Mouse (Mus musculus): ENCODE results near the gene Arhgef12. TPM values are rescaled to one million over a fixed set of nuclear protein-coding genes. Genes with fewer than 3 reads are reported as not detected.

Arhgef12 gene
- polyA plus RNA-seq, 1 experiment from 2014 or later = 11.5 TPM

GRCm38 (mm10) chr9:43106426-43107186 is 433 bp downstream of the Arhgef12 start:
- H3K4me1 ChIP-seq (ENCODE audit: control insufficient read depth, insufficient read depth, low read length) = peaks cover 8% of the 10 kb centered on the region; the same call in 1 of the 2 replicates
- 24% methylated on average over 22 of the region's 22 CpGs for WGBS
- H3K9ac ChIP-seq (ENCODE audit: low read length) = peak overlapping the region; percentile 97
- H3K4me2 ChIP-seq (ENCODE audit: low read depth, severe bottlenecking) = peak overlapping the region; percentile 80
- no peaks in the 10 kb centered on the region; the same call in 1 of the 2 replicates for H3K36me3 ChIP-seq (ENCODE audit: control insufficient read depth, insufficient read depth, low read length)
- H3K9me3 ChIP-seq (ENCODE audit: control insufficient read depth, low read length) = no peaks in the 10 kb centered on the region
- H3K27me3 ChIP-seq (ENCODE audit: control insufficient read depth, insufficient read depth, low read length) = no peaks in the 10 kb centered on the region
- peak overlapping the region; percentile 90; the same call in 1 of the 2 replicates for H3K27ac ChIP-seq (replicated peaks; ENCODE audit: low read depth, low read length)
- H3K4me3 ChIP-seq (ENCODE audit: low read depth, low read length) = peak overlapping the region; percentile 86
- DNase-seq (ENCODE audit: low spot score) (no peak), ATAC-seq (ENCODE audit: insufficient number of reproducible peaks, low FRiP score, low TSS enrichment, low read depth) (peak; percentile 51; the same call in 1 of the 2 replicates)

- DNase-seq (ENCODE audit: low spot score) (peak; percentile 93), ATAC-seq (ENCODE audit: insufficient number of reproducible peaks, low FRiP score, low TSS enrichment, low read depth) (peak; percentile 80)
- under 1% methylated on average over 67 of the region's 91 CpGs for WGBS
- Histone ChIP-seq H3K36me3 (ENCODE audit: control insufficient read depth, insufficient read depth, low read length) (no peaks in the 10 kb centered on the region; the same call in 1 of the 2 replicates), H3K4me3 (ENCODE audit: low read depth, low read length) (peak overlapping the region; percentile 86), H3K9ac (ENCODE audit: low read length) (peak overlapping the region; percentile 97), H3K27me3 (ENCODE audit: control insufficient read depth, insufficient read depth, low read length) (no peaks in the 10 kb centered on the region), H3K9me3 (ENCODE audit: control insufficient read depth, low read length) (no peaks in the 10 kb centered on the region), H3K4me2 (ENCODE audit: low read depth, severe bottlenecking) (peak overlapping the region; percentile 80), H3K27ac (replicated peaks; ENCODE audit: low read depth, low read length) (peak overlapping the region; percentile 90), H3K4me1 (ENCODE audit: control insufficient read depth, insufficient read depth, low read length) (peaks cover 8% of the 10 kb centered on the region; the same call in 1 of the 2 replicates)
Observed at GRCm38 (mm10) chr9:43105664-43106361, 1.2 kb downstream of the Arhgef12 start.

GRCm38 (mm10) chr9:43104873-43105663 is 2.0 kb downstream of the Arhgef12 start:
- WGBS = under 1% methylated on average over 40 of the region's 40 CpGs
- peak overlapping the region; percentile 97 for H3K9ac ChIP-seq (ENCODE audit: low read length)
- DNase-seq (ENCODE audit: low spot score) (peak; percentile 58), ATAC-seq (ENCODE audit: insufficient number of reproducible peaks, low FRiP score, low TSS enrichment, low read depth) (no peak)
- peak overlapping the region; percentile 80 for H3K4me2 ChIP-seq (ENCODE audit: low read depth, severe bottlenecking)
- H3K4me1 ChIP-seq (ENCODE audit: control insufficient read depth, insufficient read depth, low read length) = peaks cover 8% of the 10 kb centered on the region; the same call in 1 of the 2 replicates
- H3K27me3 ChIP-seq (ENCODE audit: control insufficient read depth, insufficient read depth, low read length) = no peaks in the 10 kb centered on the region
- no peaks in the 10 kb centered on the region for H3K9me3 ChIP-seq (ENCODE audit: control insufficient read depth, low read length)
- peak overlapping the region; percentile 86 for H3K4me3 ChIP-seq (ENCODE audit: low read depth, low read length)
- H3K27ac ChIP-seq (replicated peaks; ENCODE audit: low read depth, low read length) = peak overlapping the region; percentile 90
- H3K36me3 ChIP-seq (ENCODE audit: control insufficient read depth, insufficient read depth, low read length) = no peaks in the 10 kb centered on the region

GRCm38 (mm10) chr9:43104526-43104872 is 2.5 kb downstream of the Arhgef12 start:
- DNase-seq (ENCODE audit: low spot score) (no peak), ATAC-seq (ENCODE audit: insufficient number of reproducible peaks, low FRiP score, low TSS enrichment, low read depth) (no peak)
- Histone ChIP-seq H3K27ac (replicated peaks; ENCODE audit: low read depth, low read length) (no peak overlapping the region), H3K4me2 (ENCODE audit: low read depth, severe bottlenecking) (peak overlapping the region; percentile 80), H3K4me3 (ENCODE audit: low read depth, low read length) (peak overlapping the region; percentile 86), H3K9me3 (ENCODE audit: control insufficient read depth, low read length) (no peaks in the 10 kb centered on the region), H3K36me3 (ENCODE audit: control insufficient read depth, insufficient read depth, low read length) (no peaks in the 10 kb centered on the region), H3K9ac (ENCODE audit: low read length) (no peak overlapping the region), H3K4me1 (ENCODE audit: control insufficient read depth, insufficient read depth, low read length) (peaks cover 8% of the 10 kb centered on the region; the same call in 1 of the 2 replicates), H3K27me3 (ENCODE audit: control insufficient read depth, insufficient read depth, low read length) (no peaks in the 10 kb centered on the region)
- WGBS = 0% methylated on average over 4 of the region's 4 CpGs

- H3K9ac ChIP-seq (ENCODE audit: low read length) = no peak overlapping the region
- no peak for DNase-seq (ENCODE audit: low spot score)
- no peaks in the 10 kb centered on the region for H3K36me3 ChIP-seq (ENCODE audit: control insufficient read depth, insufficient read depth, low read length)
- 44% methylated on average over 4 of the region's 4 CpGs for WGBS
- H3K27me3 ChIP-seq (ENCODE audit: control insufficient read depth, insufficient read depth, low read length) = no peaks in the 10 kb centered on the region
- peak overlapping the region; percentile 80 for H3K4me2 ChIP-seq (ENCODE audit: low read depth, severe bottlenecking)
- peak overlapping the region; percentile 86 for H3K4me3 ChIP-seq (ENCODE audit: low read depth, low read length)
- H3K27ac ChIP-seq (replicated peaks; ENCODE audit: low read depth, low read length) = no peak overlapping the region
- no peak for ATAC-seq (ENCODE audit: insufficient number of reproducible peaks, low FRiP score, low TSS enrichment, low read depth)
- H3K9me3 ChIP-seq (ENCODE audit: control insufficient read depth, low read length) = no peaks in the 10 kb centered on the region
- peaks cover 8% of the 10 kb centered on the region; the same call in 1 of the 2 replicates for H3K4me1 ChIP-seq (ENCODE audit: control insufficient read depth, insufficient read depth, low read length)
Observed at GRCm38 (mm10) chr9:43103675-43104299, 3.3 kb downstream of the Arhgef12 start.

GRCm38 (mm10) chr9:43102931-43103330 is 4.1 kb downstream of the Arhgef12 start:
- no peaks in the 10 kb centered on the region for H3K36me3 ChIP-seq (ENCODE audit: control insufficient read depth, insufficient read depth, low read length)
- no peaks in the 10 kb centered on the region for H3K9me3 ChIP-seq (ENCODE audit: control insufficient read depth, low read length)
- no peak overlapping the region for H3K9ac ChIP-seq (ENCODE audit: low read length)
- ATAC-seq (ENCODE audit: insufficient number of reproducible peaks, low FRiP score, low TSS enrichment, low read depth) = no peak
- no peak overlapping the region for H3K27ac ChIP-seq (replicated peaks; ENCODE audit: low read depth, low read length)
- 92% methylated on average over 2 of the region's 2 CpGs for WGBS
- H3K4me3 ChIP-seq (ENCODE audit: low read depth, low read length) = no peak overlapping the region
- H3K4me1 ChIP-seq (ENCODE audit: control insufficient read depth, insufficient read depth, low read length) = peaks cover 8% of the 10 kb centered on the region; the same call in 1 of the 2 replicates
- H3K27me3 ChIP-seq (ENCODE audit: control insufficient read depth, insufficient read depth, low read length) = no peaks in the 10 kb centered on the region
- H3K4me2 ChIP-seq (ENCODE audit: low read depth, severe bottlenecking) = peak overlapping the region; percentile 30; the same call in 1 of the 2 replicates
- no peak for DNase-seq (ENCODE audit: low spot score)

GRCm38 (mm10) chr9:43101936-43102595 is 5.0 kb downstream of the Arhgef12 start:
- Histone ChIP-seq H3K4me1 (ENCODE audit: control insufficient read depth, insufficient read depth, low read length) (peaks cover 8% of the 10 kb centered on the region; the same call in 1 of the 2 replicates), H3K4me3 (ENCODE audit: low read depth, low read length) (no peak overlapping the region), H3K36me3 (ENCODE audit: control insufficient read depth, insufficient read depth, low read length) (no peaks in the 10 kb centered on the region), H3K27me3 (ENCODE audit: control insufficient read depth, insufficient read depth, low read length) (no peaks in the 10 kb centered on the region), H3K4me2 (ENCODE audit: low read depth, severe bottlenecking) (no peak overlapping the region), H3K27ac (replicated peaks; ENCODE audit: low read depth, low read length) (no peak overlapping the region), H3K9me3 (ENCODE audit: control insufficient read depth, low read length) (no peaks in the 10 kb centered on the region), H3K9ac (ENCODE audit: low read length) (no peak overlapping the region)
- DNase-seq (ENCODE audit: low spot score) = no peak
- no peak for ATAC-seq (ENCODE audit: insufficient number of reproducible peaks, low FRiP score, low TSS enrichment, low read depth)
- WGBS = 78% methylated on average over 8 of the region's 8 CpGs

Data from limb, embryonic 11.5 days (tissue).